ENCODE assay signal across 8 mouse cellular contexts in the genomic region with DNA sequence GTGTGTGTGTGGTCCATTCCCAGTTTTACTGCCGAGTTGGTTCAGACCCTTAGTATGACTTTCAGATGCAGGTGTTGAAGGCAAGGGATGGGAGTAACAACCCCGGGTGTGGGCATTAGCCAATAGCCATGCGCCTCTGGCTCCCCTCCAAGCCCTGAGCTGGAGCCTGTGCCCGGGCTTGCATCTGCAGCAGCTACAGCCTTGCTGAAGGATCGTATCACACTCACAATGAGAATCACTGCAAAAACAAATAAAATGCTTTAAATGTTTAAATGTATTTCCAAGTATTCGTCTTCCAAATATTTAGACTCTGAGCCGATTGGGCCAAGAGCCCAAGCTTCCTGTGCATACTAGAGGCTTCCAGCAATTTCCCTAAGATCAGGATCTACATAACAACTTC.
DNase-seq lines count a peak whose midpoint lies in the region; ATAC-seq lines count a peak whose summit lies in the region.

No protein-coding gene starts in this region.

- no peak overlapping the region for H3K4me3 ChIP-seq in limb, embryonic 12.5 days (replicated peaks)
- H3K4me3 ChIP-seq in limb, embryonic 10.5 days: no peak overlapping the region
- no peak overlapping the region for H3K4me3 ChIP-seq in liver, embryonic 11.5 days (ENCODE audit: low read depth, low read length)

- H3K4me1 ChIP-seq in limb, embryonic 12.5 days (replicated peaks): peaks cover 30% of the 10 kb centered on the region
- peaks cover 21% of the 10 kb centered on the region for H3K4me1 ChIP-seq in limb, embryonic 10.5 days
- H3K4me1 ChIP-seq in liver, embryonic 11.5 days (replicated peaks; ENCODE audit: control insufficient read depth, insufficient read depth, low read length): peaks cover 18% of the 10 kb centered on the region; the same call in 1 of the 2 replicates

- H3K27me3 ChIP-seq in limb, embryonic 12.5 days: no peaks in the 10 kb centered on the region
- no peaks in the 10 kb centered on the region for H3K27me3 ChIP-seq in limb, embryonic 10.5 days (ENCODE audit: low read depth, poor library complexity, severe bottlenecking)
- H3K27me3 ChIP-seq in liver, embryonic 11.5 days (replicated peaks; ENCODE audit: control insufficient read depth, insufficient read depth, low read length): no peaks in the 10 kb centered on the region

- H3K4me2 ChIP-seq in limb, embryonic 12.5 days: no peak overlapping the region
- no peak overlapping the region for H3K4me2 ChIP-seq in liver, embryonic 11.5 days

- ATAC-seq in limb, embryonic 12.5 days (ENCODE audit: insufficient number of reproducible peaks, insufficient read depth, low FRiP score, low TSS enrichment, low read depth): no peak
- ATAC-seq in liver, embryonic 11.5 days (replicated peaks; ENCODE audit: low FRiP score): no peak

- no peaks in the 10 kb centered on the region for H3K9me3 ChIP-seq in limb, embryonic 12.5 days
- no peaks in the 10 kb centered on the region for H3K9me3 ChIP-seq in limb, embryonic 10.5 days (replicated peaks)
- no peaks in the 10 kb centered on the region for H3K9me3 ChIP-seq in liver, embryonic 11.5 days (ENCODE audit: control insufficient read depth, low read length)

- H3K36me3 ChIP-seq in limb, embryonic 12.5 days: no peaks in the 10 kb centered on the region
- no peaks in the 10 kb centered on the region for H3K36me3 ChIP-seq in limb, embryonic 10.5 days
- no peaks in the 10 kb centered on the region for H3K36me3 ChIP-seq in liver, embryonic 11.5 days (ENCODE audit: control insufficient read depth, insufficient read depth, low read length)

- no peak overlapping the region for H3K9ac ChIP-seq in limb, embryonic 12.5 days (replicated peaks)
- H3K9ac ChIP-seq in liver, embryonic 11.5 days (ENCODE audit: low read depth, low read length): no peak overlapping the region

- H3K27ac ChIP-seq in limb, embryonic 12.5 days: 0 out of 2 replicates have a peak overlapping the region, but pooled peaks have one; percentile 12
- H3K27ac ChIP-seq in limb, embryonic 10.5 days: no peak overlapping the region
- no peak overlapping the region for H3K27ac ChIP-seq in liver, embryonic 11.5 days (ENCODE audit: low read depth, low read length)

- no peak for DNase-seq in limb, embryonic 10.5 days (ENCODE audit: low spot score)
- peak; percentile 75 to 85 for DNase-seq in adrenal gland, postnatal 36 days
- DNase-seq in gastrocnemius, postnatal 10 days: peak; percentile 69
- DNase-seq in kidney, postnatal 25 days: peak; percentile 67 to 75
- peak; percentile 59 for DNase-seq in lung, postnatal 25 days (ENCODE audit: low spot score)
- no peak for DNase-seq in neural tube, embryonic 10.5 days (ENCODE audit: extremely low spot score, low spot score)
- DNase-seq in liver, embryonic 11.5 days (ENCODE audit: low spot score): no peak

- 66% methylated on average over 7 of the region's 7 CpGs for WGBS in limb, embryonic 12.5 days
- WGBS in limb, embryonic 10.5 days: 78% methylated on average over 7 of the region's 7 CpGs
- 79% methylated on average over 7 of the region's 7 CpGs for WGBS in liver, embryonic 11.5 days

Comparison
In these comparisons a context has a peak if more than half of its experiments do, and no peak if none do; other contexts are left out.
1. DNase-seq: peak in adrenal gland, postnatal 36 days (2 of 2), gastrocnemius, postnatal 10 days (single experiment), kidney, postnatal 25 days (2 of 2) and lung, postnatal 25 days (single experiment); none in limb, embryonic 10.5 days (single experiment), neural tube, embryonic 10.5 days (single experiment) and liver, embryonic 11.5 days (single experiment).